ENCODE assay signal across 17 mouse cellular contexts in the genomic region with DNA sequence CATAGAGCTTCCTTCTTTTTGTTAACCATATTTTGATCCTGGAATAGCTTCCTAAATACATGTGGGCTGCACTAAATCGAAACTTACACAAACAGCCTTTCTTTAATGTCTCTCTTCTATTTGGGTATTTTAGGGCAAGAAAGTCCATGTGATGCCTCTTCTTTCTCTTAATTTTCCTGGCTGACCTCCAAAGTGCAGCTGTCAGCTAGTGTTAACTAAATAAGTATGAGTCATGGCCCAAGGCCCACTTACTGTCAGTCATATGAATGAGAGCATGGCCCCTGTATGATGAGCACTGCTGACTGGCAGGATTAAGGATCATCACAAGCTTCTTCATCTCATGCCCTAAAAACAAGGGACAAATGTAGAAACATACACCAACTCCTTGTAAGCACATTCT.
DNase-seq lines count a peak whose midpoint lies in the region; ATAC-seq lines count a peak whose summit lies in the region.
"Had no signal": no experiment of that assay in that cellular context is flagged by ENCODE, and none has a peak within 500 bp of the region (broad histone marks: within the 10 kb centered on the region; RNA-seq: fewer than 3 reads in every experiment).

No protein-coding gene starts in this region.

- H3K4me3 ChIP-seq in forebrain, embryonic 16.5 days (replicated peaks; ENCODE audit: low read length): no peak overlapping the region
- H3K4me3 ChIP-seq in forebrain, embryonic 11.5 days (ENCODE audit: low read depth, low read length): no peak overlapping the region
- H3K4me3 ChIP-seq in lung, embryonic 15.5 days: no peak overlapping the region
- H3K4me3 ChIP-seq in embryonic facial prominence, embryonic 15.5 days (replicated peaks): no peak overlapping the region
- H3K4me3 ChIP-seq: forebrain, embryonic 12.5 days; heart, embryonic 12.5 days; limb, embryonic 12.5 days; liver, embryonic 13.5 days; neural tube, embryonic 12.5 days had no signal

- H3K9me3 ChIP-seq in forebrain, embryonic 16.5 days (ENCODE audit: control insufficient read depth, low read length): no peaks in the 10 kb centered on the region
- no peaks in the 10 kb centered on the region for H3K9me3 ChIP-seq in forebrain, embryonic 11.5 days (ENCODE audit: control insufficient read depth, low read length)
- no peaks in the 10 kb centered on the region for H3K9me3 ChIP-seq in lung, embryonic 15.5 days
- H3K9me3 ChIP-seq in embryonic facial prominence, embryonic 15.5 days (replicated peaks): no peaks in the 10 kb centered on the region
- H3K9me3 ChIP-seq: forebrain, embryonic 12.5 days; heart, embryonic 12.5 days; limb, embryonic 12.5 days; liver, embryonic 13.5 days; neural tube, embryonic 12.5 days had no signal

- no peak overlapping the region for H3K4me2 ChIP-seq in forebrain, embryonic 16.5 days (ENCODE audit: low read length)
- H3K4me2 ChIP-seq in forebrain, embryonic 11.5 days (ENCODE audit: low read depth, low read length, severe bottlenecking): no peak overlapping the region
- no peak overlapping the region for H3K4me2 ChIP-seq in lung, embryonic 15.5 days
- H3K4me2 ChIP-seq in embryonic facial prominence, embryonic 15.5 days (replicated peaks): no peak overlapping the region
- H3K4me2 ChIP-seq: forebrain, embryonic 12.5 days; heart, embryonic 12.5 days; limb, embryonic 12.5 days; liver, embryonic 13.5 days; neural tube, embryonic 12.5 days had no signal

- WGBS in forebrain, embryonic 16.5 days: 60% methylated on average over 1 of the region's 1 CpGs
- WGBS in forebrain, embryonic 11.5 days: 93% methylated on average over 1 of the region's 1 CpGs
- WGBS in lung, embryonic 15.5 days: 32% methylated on average over 1 of the region's 1 CpGs
- WGBS in embryonic facial prominence, embryonic 15.5 days: 62% methylated on average over 1 of the region's 1 CpGs

- no peak for DNase-seq in forebrain, embryonic 11.5 days (ENCODE audit: low spot score)
- no peak for DNase-seq in lung, adult 18-20 months
- DNase-seq in Muller cell, postnatal 12 days (ENCODE audit: inconsistent ontology term): peak; percentile 89
- DNase-seq in layer of hippocampus, adult 8-10 months (ENCODE audit: low spot score in 2 of 2): no peak
- DNase-seq: cerebellum, adult 11 months; heart, postnatal 36 days; liver, embryonic 13.5 days; right cerebral cortex, postnatal 4 days; thymus, postnatal 25 days had no signal

- no peaks in the 10 kb centered on the region for H3K27me3 ChIP-seq in forebrain, embryonic 16.5 days (replicated peaks; ENCODE audit: control insufficient read depth, insufficient read depth, low read length)
- H3K27me3 ChIP-seq in forebrain, embryonic 11.5 days (ENCODE audit: control insufficient read depth, insufficient read depth, low read length): no peaks in the 10 kb centered on the region
- no peaks in the 10 kb centered on the region for H3K27me3 ChIP-seq in lung, embryonic 15.5 days
- H3K27me3 ChIP-seq in embryonic facial prominence, embryonic 15.5 days: no peaks in the 10 kb centered on the region
- H3K27me3 ChIP-seq: forebrain, embryonic 12.5 days; heart, embryonic 12.5 days; limb, embryonic 12.5 days; liver, embryonic 13.5 days; neural tube, embryonic 12.5 days had no signal

- H3K36me3 ChIP-seq in forebrain, embryonic 16.5 days (ENCODE audit: control insufficient read depth, insufficient read depth): no peaks in the 10 kb centered on the region
- H3K36me3 ChIP-seq in forebrain, embryonic 11.5 days (ENCODE audit: control insufficient read depth, insufficient read depth, low read length): no peaks in the 10 kb centered on the region
- no peaks in the 10 kb centered on the region for H3K36me3 ChIP-seq in lung, embryonic 15.5 days
- no peaks in the 10 kb centered on the region for H3K36me3 ChIP-seq in embryonic facial prominence, embryonic 15.5 days
- H3K36me3 ChIP-seq: forebrain, embryonic 12.5 days; heart, embryonic 12.5 days; limb, embryonic 12.5 days; liver, embryonic 13.5 days; neural tube, embryonic 12.5 days had no signal

- H3K27ac ChIP-seq in forebrain, embryonic 16.5 days (ENCODE audit: low read length): no peak overlapping the region
- H3K27ac ChIP-seq in forebrain, embryonic 11.5 days (ENCODE audit: low read depth, low read length): no peak overlapping the region
- no peak overlapping the region for H3K27ac ChIP-seq in lung, embryonic 15.5 days
- H3K27ac ChIP-seq in embryonic facial prominence, embryonic 15.5 days (replicated peaks): no peak overlapping the region
- H3K27ac ChIP-seq: forebrain, embryonic 12.5 days; limb, embryonic 12.5 days; liver, embryonic 13.5 days; neural tube, embryonic 12.5 days had no signal

- H3K4me1 ChIP-seq in forebrain, embryonic 16.5 days (replicated peaks; ENCODE audit: control insufficient read depth, insufficient read depth, low read length): 0 out of 2 replicates have a peak, but pooled peaks cover 3% of the 10 kb centered on the region
- no peaks in the 10 kb centered on the region for H3K4me1 ChIP-seq in forebrain, embryonic 11.5 days (replicated peaks; ENCODE audit: control insufficient read depth, insufficient read depth, low read length)
- no peaks in the 10 kb centered on the region for H3K4me1 ChIP-seq in lung, embryonic 15.5 days
- H3K4me1 ChIP-seq in embryonic facial prominence, embryonic 15.5 days: no peaks in the 10 kb centered on the region
- H3K4me1 ChIP-seq: forebrain, embryonic 12.5 days; limb, embryonic 12.5 days; liver, embryonic 13.5 days; neural tube, embryonic 12.5 days had no signal

- ATAC-seq in forebrain, embryonic 16.5 days: 0 out of 2 replicates have a peak, but pooled peaks have one; percentile 49
- ATAC-seq in forebrain, embryonic 11.5 days (replicated peaks; ENCODE audit: low FRiP score): no peak
- peak; percentile 80; the same call in 1 of the 2 replicates for ATAC-seq in lung, embryonic 15.5 days (ENCODE audit: borderline replicate concordance, extremely low read depth, low FRiP score, low TSS enrichment)
- ATAC-seq in embryonic facial prominence, embryonic 15.5 days (ENCODE audit: insufficient number of reproducible peaks, low FRiP score, low TSS enrichment, low read depth): 0 out of 2 replicates have a peak, but pooled peaks have one; percentile 47
- ATAC-seq in activated CD4-positive, CD25-positive, alpha-beta regulatory T cell, adult 4 months: no peak

- H3K9ac ChIP-seq in forebrain, embryonic 16.5 days (replicated peaks; ENCODE audit: low read depth, low read length): no peak overlapping the region
- no peak overlapping the region for H3K9ac ChIP-seq in forebrain, embryonic 11.5 days (ENCODE audit: low read length)
- H3K9ac ChIP-seq in lung, embryonic 15.5 days: no peak overlapping the region
- no peak overlapping the region for H3K9ac ChIP-seq in embryonic facial prominence, embryonic 15.5 days
- H3K9ac ChIP-seq: forebrain, embryonic 12.5 days; heart, embryonic 12.5 days; limb, embryonic 12.5 days; liver, embryonic 13.5 days; neural tube, embryonic 12.5 days had no signal

Comparison
In these comparisons a context has a peak if more than half of its experiments do, and no peak if none do; other contexts are left out.
1. ATAC-seq: peak in forebrain, embryonic 16.5 days (single experiment), lung, embryonic 15.5 days (single experiment) and embryonic facial prominence, embryonic 15.5 days (single experiment); none in forebrain, embryonic 11.5 days (single experiment) and activated CD4-positive, CD25-positive, alpha-beta regulatory T cell, adult 4 months (single experiment).